Mouse (Mus musculus) spleen, adult 2 months (tissue): ENCODE measurements around the gene Dnase2b. TPM values are rescaled to one million over a fixed set of nuclear protein-coding genes. Genes with fewer than 3 reads are reported as not detected.
A peak's percentile ranks its signal among the peaks of the same experiment; 100 is the strongest.

Experiments
- DNase-seq, 2 experiments: peaks; one replicate each; pipeline versions ENCODE4 v3.0.0 to v3.0.0-alpha.2; 2012 to 2021; ENCODE audit warnings: low spot score in 2 of 2, low read depth in 1 of 2
- H3K27ac ChIP-seq: fragments of 200-500 bp; 2 replicates; pipeline ENCODE4 v1.5.1; 2012; ENCODE audit warnings: low read length, inconsistent platforms; ENCODE audit not compliant: insufficient read depth
- H3K27me3 ChIP-seq: fragments of 200-500 bp; 2 replicates; pipeline ENCODE4 v1.6.1; 2012; ENCODE audit warnings: mild to moderate bottlenecking, moderate library complexity, low read length, inconsistent platforms; ENCODE audit not compliant: control insufficient read depth, insufficient read depth
- H3K36me3 ChIP-seq: fragments of 200-500 bp; 2 replicates; pipeline ENCODE4 v1.6.1; 2012; ENCODE audit warnings: mild to moderate bottlenecking, low read length, inconsistent platforms; ENCODE audit not compliant: control insufficient read depth, insufficient read depth
- H3K4me1 ChIP-seq: fragments of 200-500 bp; 2 replicates; pipeline ENCODE4 v1.6.1; 2011; ENCODE audit warnings: inconsistent platforms; ENCODE audit not compliant: control insufficient read depth, insufficient read depth, insufficient read length
- H3K4me3 ChIP-seq: fragments of 200-500 bp; 2 replicates; pipeline ENCODE4 v1.5.1; 2011; ENCODE audit warnings: mild to moderate bottlenecking, inconsistent platforms; ENCODE audit not compliant: insufficient read depth, insufficient read length; ENCODE audit errors: extremely low read depth
- CTCF ChIP-seq: fragments of 200-500 bp; IDR thresholded peaks from 2 replicates; pipeline ENCODE4 v1.5.1; 2011; ENCODE audit warnings: mild to moderate bottlenecking, inconsistent platforms; ENCODE audit not compliant: insufficient read depth, insufficient read length, insufficient replicate concordance; ENCODE audit errors: extremely low read depth
- POLR2A ChIP-seq: fragments of 200-500 bp; IDR thresholded peaks from 2 replicates; pipeline ENCODE4 v1.6.1; 2011; ENCODE audit warnings: low read depth, low read length, inconsistent platforms
- WGBS: fragments of 180-500 bp; shearing (Covaris S2); methylation state at CpG from one replicate; pipeline ENCODE4 v1.1.7; 2018; 5-methylcytosine and 5-hydroxymethylcytosine counted together
- polyA plus RNA-seq: library from polyadenylated mRNA; depleted of rRNA; stranded (reverse); fragments of >200 nt; gene quantifications from 2 replicates; pipeline ENCODE4 v1.2.3, GENCODE M21; 2012

Gene Dnase2b
- polyA plus RNA-seq, 1 experiment, result not detected

DNA sequence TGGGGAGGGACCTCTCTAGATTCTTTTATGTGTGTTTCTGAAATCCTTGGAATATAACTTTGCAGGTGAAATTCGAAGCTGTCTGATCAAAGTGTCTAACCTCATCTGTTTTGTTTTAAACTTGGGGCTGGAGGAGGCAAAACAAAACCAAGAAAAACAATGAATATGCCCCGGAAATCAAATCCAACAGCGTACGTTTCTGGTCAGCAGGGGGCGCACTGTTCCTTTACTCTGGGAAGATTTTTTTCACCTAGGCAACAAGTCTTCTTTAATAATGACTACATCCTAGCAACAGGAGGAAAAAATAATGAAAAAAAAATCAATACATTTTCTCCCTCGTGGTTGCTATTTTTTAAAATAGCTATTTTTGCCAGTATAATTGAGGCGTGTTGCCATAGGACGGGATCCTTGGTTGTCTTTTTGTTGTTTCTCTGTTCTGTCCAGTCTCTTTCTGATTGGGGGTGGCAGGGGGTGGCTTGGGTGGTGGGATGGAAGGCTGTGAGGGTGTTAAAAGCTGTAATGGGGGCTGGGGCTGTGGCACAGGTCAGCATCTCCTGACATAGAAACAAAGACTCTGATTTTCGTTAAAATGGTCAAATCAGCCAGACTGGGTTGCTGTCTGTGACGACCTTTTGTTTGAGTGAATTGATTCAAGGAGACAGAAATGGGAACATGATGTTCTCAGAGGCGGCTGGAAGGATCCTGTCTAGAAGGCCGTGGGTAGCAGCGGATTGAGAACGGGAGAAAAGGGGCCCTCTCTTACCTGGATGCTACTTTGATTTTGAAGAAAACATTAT lies 50.9 kb downstream of the Dnase2b start:
- Histone ChIP-seq H3K27ac (no peak overlapping the region), H3K27me3 (no peaks in the 10 kb centered on the region), H3K4me1 (no peaks in the 10 kb centered on the region), H3K4me3 (no peak overlapping the region), H3K36me3 (no peaks in the 10 kb centered on the region)
- TF ChIP-seq POLR2A (no peak), CTCF (peak; percentile 48; the same call in 1 of the 2 replicates)
- 47% methylated on average over 14 of the region's 14 CpGs for WGBS
- peak; percentile 51 to 56 for DNase-seq

DNA sequence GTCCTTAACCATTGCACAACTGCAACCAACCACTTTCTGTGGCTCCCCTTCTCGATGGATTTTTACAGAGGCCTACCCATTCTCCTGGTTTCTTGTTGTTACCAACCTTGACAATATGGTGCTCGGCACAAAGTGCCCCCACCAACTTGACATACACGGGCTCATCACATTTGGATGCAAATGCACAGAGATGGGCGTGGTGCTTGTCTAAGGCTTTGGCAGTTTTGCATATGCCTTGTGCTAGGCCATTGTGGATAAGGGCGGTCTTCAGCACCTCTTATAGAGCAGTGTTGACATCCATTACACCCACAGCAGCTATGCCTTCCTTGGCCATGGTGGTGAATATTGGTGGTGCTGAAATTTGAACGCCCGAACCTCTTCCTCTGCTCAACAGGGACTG lies 52.5 kb downstream of the Dnase2b start:
- no peak for DNase-seq
- no peaks in the 10 kb centered on the region for H3K27me3 ChIP-seq
- H3K4me3 ChIP-seq, result no peak overlapping the region
- TF ChIP-seq CTCF (no peak), POLR2A (no peak)
- no peak overlapping the region for H3K27ac ChIP-seq
- WGBS, result 93% methylated on average over 7 of the region's 7 CpGs
- no peaks in the 10 kb centered on the region for H3K36me3 ChIP-seq
- no peaks in the 10 kb centered on the region for H3K4me1 ChIP-seq

DNA sequence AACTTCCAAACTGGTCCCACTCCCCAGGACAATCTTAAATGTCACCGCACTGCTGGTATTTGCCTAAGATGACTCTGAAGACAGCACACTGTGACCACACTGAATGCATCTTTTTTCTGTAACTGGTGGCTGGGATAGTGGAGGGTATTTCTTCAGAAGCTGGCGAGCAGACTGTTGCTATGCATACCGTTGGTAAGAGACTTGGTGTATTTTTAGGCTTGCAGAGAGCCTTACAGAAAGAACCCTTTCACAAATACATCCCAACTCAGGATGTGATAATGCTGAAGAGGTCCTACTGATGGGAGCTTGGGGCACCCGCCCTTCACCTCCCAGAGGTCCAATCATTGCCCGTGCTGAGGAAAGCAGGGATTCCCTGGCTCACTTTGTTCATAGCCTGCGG lies 57.9 kb downstream of the Dnase2b start:
- no peak overlapping the region for H3K4me3 ChIP-seq

DNA sequence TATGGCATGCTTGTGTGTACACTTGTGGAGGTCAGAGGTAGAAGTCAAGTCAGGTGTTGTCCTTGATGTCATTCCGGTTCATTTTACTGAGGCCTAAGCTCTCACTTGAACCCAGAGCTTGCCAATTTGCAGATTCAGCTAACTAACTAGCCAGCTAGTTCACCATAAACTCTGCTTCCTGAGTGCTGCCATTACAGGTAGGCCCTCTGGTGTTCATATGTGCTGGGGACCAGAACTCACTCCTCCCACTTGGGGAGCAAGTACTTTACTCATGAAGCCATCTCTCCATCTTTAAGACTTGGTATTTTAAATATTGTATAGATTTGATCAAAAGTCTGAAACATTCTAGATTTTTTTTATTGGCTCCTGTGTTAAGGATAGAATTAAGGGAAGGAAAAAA lies 58.8 kb downstream of the Dnase2b start:
- Histone ChIP-seq H3K4me3 (no peak overlapping the region), H3K4me1 (no peaks in the 10 kb centered on the region), H3K36me3 (no peaks in the 10 kb centered on the region), H3K27ac (no peak overlapping the region), H3K27me3 (no peaks in the 10 kb centered on the region)
- no peak for DNase-seq
- TF ChIP-seq POLR2A, result no peak
- TF ChIP-seq CTCF, result no peak
- 89% methylated on average over 1 of the region's 1 CpGs for WGBS

More for the DNA sequence above, 57.9 kb downstream of the Dnase2b start:
- DNase-seq, result no peak
- no peaks in the 10 kb centered on the region for H3K36me3 ChIP-seq
- TF ChIP-seq CTCF, result no peak
- TF ChIP-seq POLR2A, result no peak
- H3K27ac ChIP-seq, result no peak overlapping the region
- H3K4me1 ChIP-seq, result no peaks in the 10 kb centered on the region
- WGBS, result 89% methylated on average over 6 of the region's 6 CpGs
- H3K27me3 ChIP-seq, result no peaks in the 10 kb centered on the region

DNA sequence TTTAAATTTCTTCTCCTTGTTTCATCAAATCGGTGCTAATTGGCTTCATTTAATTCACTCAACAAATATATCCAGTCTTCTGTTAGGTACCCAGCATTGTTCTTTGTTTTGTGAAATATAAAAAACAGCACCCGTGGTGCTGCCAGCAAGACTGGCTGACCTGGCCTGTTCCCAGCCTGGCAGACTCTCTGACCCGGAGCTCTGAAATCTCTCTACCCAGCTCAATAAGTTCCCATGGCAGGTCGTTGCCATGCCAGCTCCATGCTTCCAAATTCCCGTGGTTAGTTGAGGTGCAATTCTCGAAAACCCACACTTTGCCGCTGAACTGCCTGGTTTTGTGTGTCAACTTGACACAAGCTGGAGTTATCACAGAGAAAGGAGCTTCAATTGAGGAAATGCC lies 60.6 kb downstream of the Dnase2b start:
- WGBS, result 89% methylated on average over 7 of the region's 7 CpGs

DNA sequence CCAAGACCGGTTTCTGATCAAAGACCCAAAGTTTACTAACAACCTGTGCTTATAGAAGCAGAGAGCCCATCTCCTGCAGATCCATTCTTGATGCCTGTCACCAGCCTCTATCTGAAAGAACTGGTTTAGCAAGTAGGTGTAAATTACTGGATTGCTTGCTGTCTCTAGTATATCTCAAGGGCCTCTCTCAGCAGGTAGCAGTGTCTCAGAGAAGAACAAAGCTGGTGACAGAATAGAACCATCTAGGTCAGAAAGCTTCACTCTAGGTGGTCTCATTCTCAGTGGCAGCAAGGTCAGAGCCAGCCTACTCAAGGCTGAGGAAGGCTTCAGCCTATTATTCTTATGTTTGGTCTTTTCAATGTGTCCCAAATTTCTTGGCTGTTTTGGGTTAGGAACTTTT lies 71.8 kb downstream of the Dnase2b start:
- no peak for DNase-seq
- WGBS, result 60% methylated on average over 1 of the region's 1 CpGs
- H3K4me3 ChIP-seq, result no peak overlapping the region
- no peak overlapping the region for H3K27ac ChIP-seq
- TF ChIP-seq CTCF (no peak), POLR2A (no peak)
- H3K4me1 ChIP-seq, result no peaks in the 10 kb centered on the region
- H3K27me3 ChIP-seq, result no peaks in the 10 kb centered on the region
- no peaks in the 10 kb centered on the region for H3K36me3 ChIP-seq

More for the DNA sequence above, 60.6 kb downstream of the Dnase2b start:
- Histone ChIP-seq H3K4me1 (no peaks in the 10 kb centered on the region), H3K4me3 (no peak overlapping the region), H3K36me3 (no peaks in the 10 kb centered on the region), H3K27ac (no peak overlapping the region), H3K27me3 (no peaks in the 10 kb centered on the region)
- TF ChIP-seq POLR2A (no peak), CTCF (no peak)
- no peak for DNase-seq

DNA sequence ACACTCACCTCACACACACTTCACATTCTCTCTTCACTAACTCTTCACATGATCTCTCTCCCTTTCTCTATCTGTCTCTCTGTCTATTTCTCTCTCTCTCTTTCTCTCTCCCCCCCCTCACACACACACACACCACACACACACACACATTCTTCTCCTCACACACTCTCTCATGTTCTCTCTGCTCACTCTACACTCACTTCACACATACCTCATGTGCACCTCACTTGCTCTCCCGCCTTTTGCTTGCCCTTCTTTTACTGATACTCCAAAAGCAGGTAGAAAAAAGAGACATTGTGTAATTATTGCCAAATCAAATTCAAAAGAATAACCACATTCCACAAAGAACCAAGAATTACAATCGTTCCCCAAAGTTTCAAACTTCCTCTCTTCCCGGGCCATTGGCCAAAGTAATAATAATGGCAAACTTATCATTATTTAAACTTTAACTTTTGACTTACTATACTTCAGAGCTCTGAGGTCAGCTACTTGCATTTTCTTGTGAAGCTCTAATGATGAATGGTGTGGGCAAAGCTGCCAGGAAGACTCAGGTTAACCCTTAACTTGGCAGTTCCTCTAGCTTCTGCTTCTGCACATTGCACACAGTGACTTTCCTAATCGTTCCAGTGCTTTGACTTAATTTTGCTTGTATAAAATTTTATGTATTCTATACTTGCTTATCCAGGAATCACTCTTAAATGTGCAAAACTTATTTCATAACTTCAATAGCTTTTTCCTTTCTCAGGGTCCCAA lies 74.7 kb downstream of the Dnase2b start:
- Histone ChIP-seq H3K27ac (no peak overlapping the region), H3K4me1 (no peaks in the 10 kb centered on the region), H3K27me3 (no peaks in the 10 kb centered on the region), H3K36me3 (no peaks in the 10 kb centered on the region), H3K4me3 (no peak overlapping the region)
- DNase-seq, result no peak
- no peak for TF ChIP-seq CTCF
- TF ChIP-seq POLR2A, result no peak
- WGBS, result 33% methylated on average over 4 of the region's 4 CpGs
